Mouse (Mus musculus): ENCODE measurements around the gene Cast.

The Cast gene

GRCm38 (mm10) chr13:74695497-74696193 lies 113.0 kb downstream of the Cast start:
- no peak for DNase-seq
